Mouse (Mus musculus) layer of hippocampus, adult 2 months (tissue): ENCODE results near the gene Lgr6. TPM values are rescaled to one million over a fixed set of nuclear protein-coding genes. Genes with fewer than 3 reads are reported as not detected.
"Not testable (repeated sequence)": the region's sequence is repeated elsewhere in the genome, so short reads cannot be mapped to it uniquely, and the experiment has no call there.

Experiments
- DNase-seq, 2 experiments: peaks; one replicate each; pipeline ENCODE4 v3.0.0; 2022; ENCODE audit warnings: low spot score in 2 of 2
- H3K27ac ChIP-seq: fragments of 200-600 bp; 2 replicates; pipeline ENCODE4 v1.8.1; 2022
- H3K4me3 ChIP-seq: fragments of 200-600 bp; 2 replicates; pipeline ENCODE4 v1.8.1; 2022; ENCODE audit warnings: mild to moderate bottlenecking
- CTCF ChIP-seq: fragments of 200-600 bp; conservative IDR thresholded peaks from 2 replicates; pipeline ENCODE4 v1.8.1; 2022; ENCODE audit warnings: antibody characterized with exemption, mild to moderate bottlenecking, moderate library complexity
- total RNA-seq, 2 experiments: library from RNA; stranded (reverse); gene quantifications; 2 replicates each; pipeline ENCODE4 v1.2.3; 2021

The Lgr6 gene
- total RNA-seq, 2 experiments from 2014 or later, result 2.4 TPM

GRCm38 (mm10) chr1:135124573-135125363, 19.7 kb upstream of the Lgr6 start:
- Histone ChIP-seq H3K4me3 (no peak overlapping the region), H3K27ac (no peak overlapping the region)
- no peak for TF ChIP-seq CTCF
- DNase-seq, result no peak

GRCm38 (mm10) chr1:135112661-135113060, 7.6 kb upstream of the Lgr6 start:
- Histone ChIP-seq H3K4me3 (no peak overlapping the region), H3K27ac (no peak overlapping the region)
- peak; percentile 97 for TF ChIP-seq CTCF
- peak; percentile 26 to 47 for DNase-seq

DNA sequence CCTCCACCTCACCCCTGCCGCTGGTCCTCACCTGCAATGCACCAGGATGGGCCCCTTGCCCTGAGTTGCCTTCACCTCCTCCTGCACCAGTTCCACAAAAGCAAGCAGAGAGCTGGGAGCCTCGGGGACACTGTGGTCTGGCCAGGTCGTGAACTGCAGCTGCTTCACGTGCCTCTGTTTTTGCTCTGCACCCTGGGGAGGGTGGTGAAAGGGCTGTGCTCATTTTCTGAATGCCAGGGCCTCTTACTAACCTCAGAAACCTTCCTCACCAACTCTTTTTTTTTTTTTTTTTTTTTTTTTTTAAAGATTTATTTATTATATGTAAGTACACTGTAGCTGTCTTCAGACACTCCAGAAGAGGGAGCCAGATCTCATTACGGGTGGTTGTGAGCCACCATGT, 6.2 kb upstream of the Lgr6 start:
- DNase-seq, H3K27ac ChIP-seq, H3K4me3 ChIP-seq: not testable (repeated sequence)

DNA sequence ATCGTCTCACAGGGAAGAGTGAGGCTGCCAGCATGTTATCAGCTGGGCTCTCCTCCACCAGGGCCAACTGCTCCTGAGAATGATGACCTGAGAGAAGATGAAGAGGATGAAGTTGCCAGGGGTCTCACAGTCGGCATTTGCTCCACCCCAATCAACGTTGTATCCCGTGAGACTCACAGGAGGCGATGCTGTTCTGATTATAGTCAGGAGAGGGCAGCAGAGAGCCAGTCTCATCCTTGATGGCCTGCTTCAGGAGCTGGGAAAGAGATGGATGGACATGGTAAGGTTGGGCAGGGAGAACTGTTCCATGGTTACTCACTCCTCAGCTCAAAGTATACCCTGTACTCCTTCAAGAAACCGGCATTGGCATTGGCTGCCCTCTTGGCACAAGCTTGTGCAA, 5.0 kb upstream of the Lgr6 start:
- Histone ChIP-seq H3K4me3 (no peak overlapping the region), H3K27ac (no peak overlapping the region)
- TF ChIP-seq CTCF, result peak; percentile 98
- peak; percentile 60 to 87 for DNase-seq

- no peak for DNase-seq
- no peak overlapping the region for H3K27ac ChIP-seq
- TF ChIP-seq CTCF, result peak; percentile 75
- no peak overlapping the region for H3K4me3 ChIP-seq
Observed at GRCm38 (mm10) chr1:135108611-135109010, 3.5 kb upstream of the Lgr6 start.

GRCm38 (mm10) chr1:135105951-135106350, 875 bp upstream of the Lgr6 start:
- Histone ChIP-seq H3K27ac (no peak overlapping the region), H3K4me3 (no peak overlapping the region)
- DNase-seq, result peak; percentile 50 to 72
- peak; percentile 98 for TF ChIP-seq CTCF

GRCm38 (mm10) chr1:135100400-135100799, 4.7 kb downstream of the Lgr6 start:
- DNase-seq, result no peak
- H3K4me3 ChIP-seq, result no peak overlapping the region
- no peak overlapping the region for H3K27ac ChIP-seq
- TF ChIP-seq CTCF, result no peak

GRCm38 (mm10) chr1:135098441-135098840, 6.6 kb downstream of the Lgr6 start:
- DNase-seq, result no peak
- TF ChIP-seq CTCF, result no peak

DNA sequence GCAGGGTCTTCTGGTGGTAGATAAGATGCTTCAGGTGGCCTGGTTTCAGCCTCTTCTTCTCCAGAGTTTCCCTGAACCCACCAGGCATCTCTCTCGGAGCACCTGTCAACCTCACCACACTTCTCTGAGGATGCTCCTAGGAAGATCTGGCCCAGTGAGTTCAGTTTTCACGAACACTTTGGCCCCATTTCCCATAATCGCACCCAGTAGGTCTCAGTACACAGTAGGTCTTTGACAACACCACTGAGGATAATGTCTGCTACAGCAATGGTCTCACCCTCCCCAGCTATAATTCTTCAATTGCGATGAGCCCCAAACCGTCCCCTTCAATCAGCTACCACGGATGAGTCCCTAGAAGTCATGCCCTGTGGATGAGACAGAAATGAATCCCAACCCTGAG, 7.6 kb downstream of the Lgr6 start:
- Histone ChIP-seq H3K27ac (no peak overlapping the region), H3K4me3 (no peak overlapping the region)
- TF ChIP-seq CTCF, result no peak
- DNase-seq, result no peak

More at GRCm38 (mm10) chr1:135098441-135098840, 6.6 kb downstream of the Lgr6 start:
- H3K4me3 ChIP-seq, result no peak overlapping the region
- no peak overlapping the region for H3K27ac ChIP-seq

GRCm38 (mm10) chr1:135096312-135096711, 8.8 kb downstream of the Lgr6 start:
- DNase-seq, result peak; percentile 78 to 86
- TF ChIP-seq CTCF, result no peak
- H3K4me3 ChIP-seq, result no peak overlapping the region
- peak overlapping the region; percentile 39; the same call in 1 of the 2 replicates for H3K27ac ChIP-seq

DNA sequence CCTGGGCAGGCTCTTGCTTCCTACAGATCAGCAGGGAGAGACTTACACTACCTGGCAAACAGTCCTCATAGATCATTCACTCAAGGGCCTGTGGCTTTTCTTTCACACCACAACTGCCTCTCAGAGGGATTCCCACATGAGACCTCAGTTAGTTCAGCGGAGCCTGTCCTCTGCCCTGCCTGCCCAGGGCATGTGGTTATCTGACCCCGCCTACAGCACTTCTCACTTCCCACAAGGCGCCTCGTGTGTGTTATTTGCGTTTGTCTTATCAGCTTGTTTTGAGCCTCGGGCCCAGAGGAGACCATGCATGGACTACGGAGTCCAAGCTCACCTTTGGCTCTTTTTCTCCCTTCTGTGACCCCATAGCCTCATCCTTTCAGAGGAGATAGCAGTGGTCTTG, 9.9 kb downstream of the Lgr6 start:
- TF ChIP-seq CTCF, result no peak
- no peak for DNase-seq
- H3K4me3 ChIP-seq, result no peak overlapping the region
- no peak overlapping the region for H3K27ac ChIP-seq

GRCm38 (mm10) chr1:135094723-135095122, 10.4 kb downstream of the Lgr6 start:
- Histone ChIP-seq H3K27ac (no peak overlapping the region), H3K4me3 (no peak overlapping the region)
- TF ChIP-seq CTCF, result peak; percentile 33
- DNase-seq, result no peak

DNA sequence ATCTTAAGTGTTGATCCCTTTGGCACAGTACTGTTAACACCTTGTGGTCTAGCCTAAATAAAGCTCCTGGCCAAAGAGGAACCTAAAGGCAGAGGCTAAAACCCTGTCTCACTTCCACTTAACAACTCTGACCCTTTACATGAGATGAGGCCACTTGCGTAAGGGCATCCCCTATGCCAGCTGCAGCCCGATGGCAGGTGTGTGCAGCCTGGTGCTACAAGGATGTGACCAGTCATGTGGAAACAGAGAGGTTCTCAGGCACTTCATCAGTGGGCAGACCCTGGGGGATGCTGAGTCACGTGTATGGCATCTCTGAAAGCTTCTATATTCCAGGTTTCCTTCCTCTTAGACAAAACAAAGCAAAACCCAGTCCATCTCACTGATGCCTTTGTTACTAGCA, 14.2 kb downstream of the Lgr6 start:
- H3K4me3 ChIP-seq, result no peak overlapping the region
- no peak for DNase-seq
- TF ChIP-seq CTCF, result no peak

DNA sequence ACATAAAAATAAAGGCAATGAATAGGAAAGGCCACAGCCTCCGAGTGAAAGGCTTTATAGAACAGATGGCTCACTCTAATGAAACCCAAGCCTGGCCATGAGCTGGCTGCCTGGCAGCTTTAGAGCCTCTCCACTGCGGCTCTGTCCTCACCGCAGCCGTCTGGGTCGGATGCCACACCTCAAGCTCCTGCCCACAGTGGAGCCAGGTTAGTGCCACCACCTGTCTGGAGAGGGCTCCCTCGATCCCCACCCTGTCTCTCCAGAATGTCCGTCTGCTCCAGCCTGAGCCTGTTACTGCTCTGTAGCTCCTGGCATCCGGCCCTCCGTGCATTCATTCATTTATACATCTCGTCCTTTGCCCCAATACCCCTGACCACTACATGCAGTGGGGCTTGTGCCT, 15.4 kb downstream of the Lgr6 start:
- no peak for TF ChIP-seq CTCF
- Histone ChIP-seq H3K27ac (peak overlapping the region; percentile 86), H3K4me3 (no peak overlapping the region)
- DNase-seq, result no peak

More for the DNA sequence above, 14.2 kb downstream of the Lgr6 start:
- no peak overlapping the region for H3K27ac ChIP-seq
